Mouse (Mus musculus) CD4-positive, CD25-positive, alpha-beta regulatory T cell, adult 2 months (primary cell): ENCODE measurements around the gene Ulk2.
"Not testable (repeated sequence)": the region's sequence is repeated elsewhere in the genome, so short reads cannot be mapped to it uniquely, and the experiment has no call there.

Experiments used
- DNase-seq: peaks from one replicate; pipeline ENCODE4 v3.0.0-alpha.2; 2012; ENCODE audit warnings: low read depth, low spot score

Ulk2 gene

GRCm38 (mm10) chr11:61854988-61855411 lies at the start of gene Ulk2:
Ulk2 (minus strand) TSS chr11:61855073.
- DNase-seq: peak; percentile 93

- DNase-seq: peak; percentile 29
Measured at GRCm38 (mm10) chr11:61882183-61882582, 27.3 kb upstream of the Ulk2 start.

- no peak for DNase-seq
Measured at GRCm38 (mm10) chr11:61879921-61880320, 25.0 kb upstream of the Ulk2 start.

GRCm38 (mm10) chr11:61871881-61872280 lies 17.0 kb upstream of the Ulk2 start:
- no peak for DNase-seq

GRCm38 (mm10) chr11:61866856-61867255 lies 12.0 kb upstream of the Ulk2 start:
- no peak for DNase-seq

- no peak for DNase-seq
Measured at GRCm38 (mm10) chr11:61861781-61862547, 7.1 kb upstream of the Ulk2 start.

- DNase-seq: no peak
Measured at GRCm38 (mm10) chr11:61859316-61859715, 4.4 kb upstream of the Ulk2 start.

- DNase-seq: peak; percentile 27
Measured at GRCm38 (mm10) chr11:61855539-61855938, 666 bp upstream of the Ulk2 start.

GRCm38 (mm10) chr11:61854211-61854987 lies 474 bp downstream of the Ulk2 start:
- DNase-seq: peak; percentile 89

- DNase-seq: no peak
Measured at GRCm38 (mm10) chr11:61853659-61854058, 1.2 kb downstream of the Ulk2 start.

- DNase-seq: no peak
Measured at GRCm38 (mm10) chr11:61852916-61853315, 2.0 kb downstream of the Ulk2 start.

GRCm38 (mm10) chr11:61851195-61851594 lies 3.7 kb downstream of the Ulk2 start:
- no peak for DNase-seq

- DNase-seq: peak; percentile 31
Measured at GRCm38 (mm10) chr11:61840663-61841062, 14.2 kb downstream of the Ulk2 start.

- DNase-seq: no peak
Measured at GRCm38 (mm10) chr11:61839940-61840339, 14.9 kb downstream of the Ulk2 start.

- DNase-seq: no peak
Measured at GRCm38 (mm10) chr11:61839182-61839581, 15.7 kb downstream of the Ulk2 start.

GRCm38 (mm10) chr11:61809793-61810192 lies 45.1 kb downstream of the Ulk2 start:
- DNase-seq: no peak

- DNase-seq: no peak
Measured at GRCm38 (mm10) chr11:61808551-61809117, 46.2 kb downstream of the Ulk2 start.

GRCm38 (mm10) chr11:61793441-61793840 lies 61.4 kb downstream of the Ulk2 start:
- DNase-seq: no peak

- DNase-seq: no peak
Measured at GRCm38 (mm10) chr11:61788550-61788949, 66.3 kb downstream of the Ulk2 start.

GRCm38 (mm10) chr11:61782526-61782925 lies 72.3 kb downstream of the Ulk2 start:
- DNase-seq: not testable (repeated sequence)

- DNase-seq: no peak
Measured at GRCm38 (mm10) chr11:61774551-61775149, 80.2 kb downstream of the Ulk2 start.
